Mouse (Mus musculus): ENCODE results near the gene Tbxas1. TPM values are rescaled to one million over a fixed set of nuclear protein-coding genes. Genes with fewer than 3 reads are reported as not detected.

The Tbxas1 gene
- polyA plus RNA-seq, 1 experiment from 2014 or later = 3.4 TPM

GRCm38 (mm10) chr6:38901152-38901551 lies 25.9 kb downstream of the Tbxas1 start:
- Histone ChIP-seq H3K36me3 (no peaks in the 10 kb centered on the region), H3K27ac (no peak overlapping the region), H3K27me3 (no peaks in the 10 kb centered on the region), H3K9me3 (no peaks in the 10 kb centered on the region), H3K4me3 (no peak overlapping the region), H3K9ac (no peak overlapping the region), H3K4me2 (no peak overlapping the region), H3K4me1 (peaks cover 10% of the 10 kb centered on the region; the same call in 1 of the 2 replicates)
- WGBS = 80% methylated on average over 4 of the region's 4 CpGs
- ATAC-seq (ENCODE audit: borderline replicate concordance, extremely low read depth, low FRiP score, low TSS enrichment) = no peak

GRCm38 (mm10) chr6:38901636-38902035 lies 26.4 kb downstream of the Tbxas1 start:
- 50% methylated on average over 3 of the region's 3 CpGs for WGBS
- no peak overlapping the region for H3K27ac ChIP-seq
- H3K4me2 ChIP-seq = no peak overlapping the region
- H3K36me3 ChIP-seq = no peaks in the 10 kb centered on the region
- peaks cover 8% of the 10 kb centered on the region; the same call in 1 of the 2 replicates for H3K4me1 ChIP-seq
- no peaks in the 10 kb centered on the region for H3K9me3 ChIP-seq
- H3K9ac ChIP-seq = no peak overlapping the region
- H3K27me3 ChIP-seq = no peaks in the 10 kb centered on the region
- ATAC-seq (ENCODE audit: borderline replicate concordance, extremely low read depth, low FRiP score, low TSS enrichment) = no peak
- H3K4me3 ChIP-seq = no peak overlapping the region

- H3K4me3 ChIP-seq = no peak overlapping the region
- no peaks in the 10 kb centered on the region for H3K36me3 ChIP-seq
- no peaks in the 10 kb centered on the region for H3K4me1 ChIP-seq
- H3K9ac ChIP-seq = no peak overlapping the region
- no peaks in the 10 kb centered on the region for H3K27me3 ChIP-seq
- no peak for ATAC-seq (ENCODE audit: borderline replicate concordance, extremely low read depth, low FRiP score, low TSS enrichment)
- 85% methylated on average over 10 of the region's 10 CpGs for WGBS
- H3K27ac ChIP-seq = no peak overlapping the region
- no peak overlapping the region for H3K4me2 ChIP-seq
- no peaks in the 10 kb centered on the region for H3K9me3 ChIP-seq
Observed at GRCm38 (mm10) chr6:38902820-38903439, 27.7 kb downstream of the Tbxas1 start.

GRCm38 (mm10) chr6:38906005-38906404 lies 30.8 kb downstream of the Tbxas1 start:
- Histone ChIP-seq H3K27me3 (no peaks in the 10 kb centered on the region), H3K27ac (no peak overlapping the region), H3K9ac (no peak overlapping the region), H3K9me3 (no peaks in the 10 kb centered on the region), H3K4me1 (no peaks in the 10 kb centered on the region), H3K4me2 (no peak overlapping the region), H3K4me3 (no peak overlapping the region), H3K36me3 (no peaks in the 10 kb centered on the region)
- no peak for ATAC-seq (ENCODE audit: borderline replicate concordance, extremely low read depth, low FRiP score, low TSS enrichment)
- 86% methylated on average over 6 of the region's 6 CpGs for WGBS

GRCm38 (mm10) chr6:38908401-38908800 lies 33.2 kb downstream of the Tbxas1 start:
- 83% methylated on average over 6 of the region's 6 CpGs for WGBS
- no peak overlapping the region for H3K4me3 ChIP-seq
- H3K9ac ChIP-seq = no peak overlapping the region
- no peak for ATAC-seq (ENCODE audit: borderline replicate concordance, extremely low read depth, low FRiP score, low TSS enrichment)
- no peak overlapping the region for H3K4me2 ChIP-seq
- H3K4me1 ChIP-seq = peaks cover 14% of the 10 kb centered on the region
- H3K27me3 ChIP-seq = no peaks in the 10 kb centered on the region
- H3K9me3 ChIP-seq = no peaks in the 10 kb centered on the region
- no peak overlapping the region for H3K27ac ChIP-seq
- H3K36me3 ChIP-seq = no peaks in the 10 kb centered on the region

- Histone ChIP-seq H3K9me3 (no peaks in the 10 kb centered on the region), H3K4me1 (peaks cover 15% of the 10 kb centered on the region), H3K4me3 (no peak overlapping the region), H3K27me3 (no peaks in the 10 kb centered on the region), H3K4me2 (no peak overlapping the region), H3K36me3 (no peaks in the 10 kb centered on the region), H3K27ac (no peak overlapping the region), H3K9ac (no peak overlapping the region)
- ATAC-seq (ENCODE audit: borderline replicate concordance, extremely low read depth, low FRiP score, low TSS enrichment) = peak; percentile 39; the same call in 1 of the 2 replicates
- WGBS = 34% methylated on average over 3 of the region's 3 CpGs
Observed at GRCm38 (mm10) chr6:38910828-38911559, 35.8 kb downstream of the Tbxas1 start.

GRCm38 (mm10) chr6:38912121-38912660 lies 37.0 kb downstream of the Tbxas1 start:
- Histone ChIP-seq H3K27me3 (no peaks in the 10 kb centered on the region), H3K4me3 (no peak overlapping the region), H3K36me3 (no peaks in the 10 kb centered on the region), H3K4me1 (peaks cover 21% of the 10 kb centered on the region), H3K4me2 (no peak overlapping the region), H3K27ac (no peak overlapping the region), H3K9me3 (no peaks in the 10 kb centered on the region), H3K9ac (no peak overlapping the region)
- ATAC-seq (ENCODE audit: borderline replicate concordance, extremely low read depth, low FRiP score, low TSS enrichment) = peak; percentile 28; the same call in 1 of the 2 replicates

- no peaks in the 10 kb centered on the region for H3K36me3 ChIP-seq
Observed at GRCm38 (mm10) chr6:38912845-38913244, 37.6 kb downstream of the Tbxas1 start.

GRCm38 (mm10) chr6:38913386-38914042 lies 38.3 kb downstream of the Tbxas1 start:
- 64% methylated on average over 13 of the region's 13 CpGs for WGBS
- no peaks in the 10 kb centered on the region for H3K27me3 ChIP-seq
- no peak overlapping the region for H3K9ac ChIP-seq
- peaks cover 29% of the 10 kb centered on the region for H3K4me1 ChIP-seq
- no peak overlapping the region for H3K4me2 ChIP-seq
- no peak overlapping the region for H3K4me3 ChIP-seq
- ATAC-seq (ENCODE audit: borderline replicate concordance, extremely low read depth, low FRiP score, low TSS enrichment) = no peak
- no peak overlapping the region for H3K27ac ChIP-seq
- H3K9me3 ChIP-seq = no peaks in the 10 kb centered on the region
- no peaks in the 10 kb centered on the region for H3K36me3 ChIP-seq

More at GRCm38 (mm10) chr6:38912845-38913244, 37.6 kb downstream of the Tbxas1 start:
- no peaks in the 10 kb centered on the region for H3K9me3 ChIP-seq
- WGBS = 56% methylated on average over 9 of the region's 9 CpGs
- peaks cover 23% of the 10 kb centered on the region for H3K4me1 ChIP-seq
- no peak overlapping the region for H3K4me2 ChIP-seq
- no peak overlapping the region for H3K9ac ChIP-seq
- H3K4me3 ChIP-seq = no peak overlapping the region
- no peak overlapping the region for H3K27ac ChIP-seq
- ATAC-seq (ENCODE audit: borderline replicate concordance, extremely low read depth, low FRiP score, low TSS enrichment) = peak; percentile 28; the same call in 1 of the 2 replicates
- H3K27me3 ChIP-seq = no peaks in the 10 kb centered on the region

- Histone ChIP-seq H3K4me3 (no peak overlapping the region), H3K36me3 (no peaks in the 10 kb centered on the region), H3K9me3 (no peaks in the 10 kb centered on the region), H3K4me2 (no peak overlapping the region), H3K27ac (no peak overlapping the region), H3K9ac (no peak overlapping the region), H3K27me3 (no peaks in the 10 kb centered on the region), H3K4me1 (peaks cover 35% of the 10 kb centered on the region)
- 67% methylated on average over 10 of the region's 10 CpGs for WGBS
- no peak for ATAC-seq (ENCODE audit: borderline replicate concordance, extremely low read depth, low FRiP score, low TSS enrichment)
Observed at GRCm38 (mm10) chr6:38914181-38914580, 39.0 kb downstream of the Tbxas1 start.

GRCm38 (mm10) chr6:38915776-38916175 lies 40.6 kb downstream of the Tbxas1 start:
- Histone ChIP-seq H3K27ac (no peak overlapping the region), H3K4me3 (no peak overlapping the region), H3K27me3 (no peaks in the 10 kb centered on the region), H3K36me3 (no peaks in the 10 kb centered on the region), H3K4me2 (no peak overlapping the region), H3K9me3 (no peaks in the 10 kb centered on the region), H3K9ac (no peak overlapping the region), H3K4me1 (peaks cover 35% of the 10 kb centered on the region)
- 60% methylated on average over 5 of the region's 5 CpGs for WGBS
- no peak for ATAC-seq (ENCODE audit: borderline replicate concordance, extremely low read depth, low FRiP score, low TSS enrichment)

GRCm38 (mm10) chr6:38916571-38916970 lies 41.4 kb downstream of the Tbxas1 start:
- ATAC-seq (ENCODE audit: borderline replicate concordance, extremely low read depth, low FRiP score, low TSS enrichment) = no peak
- no peaks in the 10 kb centered on the region for H3K36me3 ChIP-seq
- H3K4me2 ChIP-seq = no peak overlapping the region
- H3K27me3 ChIP-seq = no peaks in the 10 kb centered on the region
- H3K9ac ChIP-seq = no peak overlapping the region
- 66% methylated on average over 4 of the region's 4 CpGs for WGBS
- H3K27ac ChIP-seq = no peak overlapping the region
- no peaks in the 10 kb centered on the region for H3K9me3 ChIP-seq
- H3K4me1 ChIP-seq = peaks cover 38% of the 10 kb centered on the region
- H3K4me3 ChIP-seq = no peak overlapping the region
